Mouse (Mus musculus): Measurements from ENCODE around the gene Gm13287. TPM values are rescaled to one million over a fixed set of nuclear protein-coding genes. Genes with fewer than 3 reads are reported as not detected.
"Not testable (repeated sequence)": the region's sequence is repeated elsewhere in the genome, so short reads cannot be mapped to it uniquely, and the experiment has no call there.

The Gm13287 gene
- total and polyA plus RNA-seq, 2 experiments from 2014 or later, result not detected

DNA sequence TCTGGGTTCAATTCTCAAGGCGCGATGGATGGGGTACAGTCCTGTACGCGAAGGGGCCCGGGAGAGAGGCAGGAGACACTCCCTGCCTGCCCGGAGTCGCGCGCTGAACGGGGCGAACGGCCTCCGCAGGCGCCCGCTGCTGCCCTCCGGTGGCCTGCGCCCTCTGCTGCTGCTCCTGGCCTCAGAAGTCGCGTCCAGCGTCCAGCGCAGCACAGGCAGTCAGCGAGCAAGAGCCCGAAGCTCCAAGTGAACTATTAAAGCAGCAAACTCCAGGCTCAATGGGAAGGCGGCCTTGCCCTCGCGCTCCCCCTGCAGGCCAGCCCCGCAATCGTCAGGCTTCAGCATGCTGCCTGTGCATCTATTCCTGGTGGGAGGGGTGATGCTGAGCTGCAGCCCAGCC lies 42.6 kb upstream of the Gm13287 start:
- not testable (repeated sequence) for H3K27ac ChIP-seq (ENCODE audit: low read depth, low read length); H3K27me3 ChIP-seq (ENCODE audit: insufficient read depth, low read length); H3K9ac ChIP-seq; ATAC-seq; H3K36me3 ChIP-seq (ENCODE audit: insufficient read depth); H3K9me3 ChIP-seq (ENCODE audit: low read length); H3K4me1 ChIP-seq (ENCODE audit: insufficient read depth)
- WGBS, result 0% methylated on average over 17 of the region's 28 CpGs
- Histone ChIP-seq H3K4me3 (ENCODE audit: low read depth, low read length) (peak overlapping the region; percentile 27), H3K4me2 (ENCODE audit: low read depth) (peak overlapping the region; percentile 62)
- peak; percentile 51 for DNase-seq
- peak; percentile 62 for TF ChIP-seq CTCF (IDR thresholded peaks at IDR 0.05; ENCODE audit: low read depth)

DNA sequence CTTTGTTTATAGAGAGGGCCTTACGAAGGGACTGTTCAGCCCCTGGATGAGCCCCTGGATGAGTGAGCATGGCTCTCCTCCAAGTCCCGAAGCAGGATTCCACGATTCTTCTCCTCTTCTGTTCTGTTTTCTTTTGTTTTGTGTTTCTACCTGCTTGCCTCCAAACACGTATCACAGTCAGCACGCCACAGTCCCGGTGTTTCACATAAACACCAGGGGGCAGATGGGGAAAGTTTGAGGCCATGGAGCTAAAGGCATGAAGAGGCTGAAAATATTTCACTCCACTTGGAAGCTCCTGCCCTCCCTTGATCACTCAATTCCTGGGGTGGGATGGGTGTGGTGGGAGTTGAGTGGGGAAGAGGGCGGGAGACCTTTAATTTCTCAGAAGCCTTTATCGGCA lies 41.3 kb upstream of the Gm13287 start:
- not testable (repeated sequence) for H3K4me1 ChIP-seq (ENCODE audit: insufficient read depth); H3K4me2 ChIP-seq (ENCODE audit: low read depth); H3K27me3 ChIP-seq (ENCODE audit: insufficient read depth, low read length); H3K9ac ChIP-seq; H3K4me3 ChIP-seq (ENCODE audit: low read depth, low read length); H3K9me3 ChIP-seq (ENCODE audit: low read length); H3K36me3 ChIP-seq (ENCODE audit: insufficient read depth); ATAC-seq; DNase-seq; H3K27ac ChIP-seq (ENCODE audit: low read depth, low read length)
- 59% methylated on average over 6 of the region's 8 CpGs for WGBS

DNA sequence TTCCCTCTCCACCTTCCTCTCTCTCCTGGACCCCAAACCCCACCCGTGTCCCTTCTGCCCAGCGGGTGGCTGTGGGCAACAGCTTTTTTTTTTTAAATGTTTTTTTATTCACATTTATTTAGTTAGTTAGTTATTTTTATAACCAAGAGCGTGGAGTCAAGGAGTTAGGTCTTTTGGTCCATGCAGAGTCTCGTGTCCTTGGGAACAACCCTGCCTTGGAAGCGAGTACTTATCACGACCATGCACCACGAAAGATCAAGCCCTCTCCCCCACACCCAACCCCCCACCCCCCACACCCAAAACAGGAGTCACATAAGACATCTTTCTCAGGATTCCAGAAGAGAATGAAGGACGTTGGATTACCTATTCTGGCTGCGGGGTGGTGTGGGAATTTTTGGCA lies 40.7 kb upstream of the Gm13287 start:
- H3K9me3 ChIP-seq (ENCODE audit: low read length); H3K4me1 ChIP-seq (ENCODE audit: insufficient read depth); H3K9ac ChIP-seq; DNase-seq; ATAC-seq; H3K36me3 ChIP-seq (ENCODE audit: insufficient read depth); H3K27ac ChIP-seq (ENCODE audit: low read depth, low read length); H3K4me2 ChIP-seq (ENCODE audit: low read depth); H3K4me3 ChIP-seq (ENCODE audit: low read depth, low read length); H3K27me3 ChIP-seq (ENCODE audit: insufficient read depth, low read length): not testable (repeated sequence)
- 60% methylated on average over 8 of the region's 9 CpGs for WGBS

DNA sequence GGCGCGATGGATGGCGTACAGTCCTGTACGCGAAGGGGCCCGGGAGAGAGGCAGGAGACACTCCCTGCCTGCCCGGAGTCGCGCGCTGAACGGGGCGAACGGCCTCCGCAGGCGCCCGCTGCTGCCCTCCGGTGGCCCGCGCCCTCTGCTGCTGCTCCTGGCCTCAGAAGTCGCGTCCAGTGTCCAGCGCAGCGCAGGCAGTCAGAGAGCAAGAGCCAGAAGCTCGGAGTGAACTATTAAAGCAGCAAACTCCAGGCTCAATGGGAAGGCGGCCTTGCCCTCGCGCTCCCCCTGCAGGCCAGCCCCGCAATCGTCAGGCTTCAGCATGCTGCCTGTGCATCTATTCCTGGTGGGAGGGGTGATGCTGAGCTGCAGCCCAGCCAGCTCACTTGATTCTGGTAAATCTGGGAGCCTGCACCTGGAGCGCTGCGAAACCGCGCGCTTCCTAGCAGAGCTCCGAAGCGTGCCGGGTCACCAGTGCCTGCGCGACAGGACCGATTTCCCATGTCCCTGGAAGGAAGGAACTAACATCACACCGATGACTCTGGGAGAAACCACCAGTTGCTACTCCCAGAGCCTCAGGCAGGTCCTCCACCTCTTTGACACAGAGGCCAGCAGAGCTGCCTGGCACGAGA lies 39.6 kb upstream of the Gm13287 start:
- H3K36me3 ChIP-seq (ENCODE audit: insufficient read depth); H3K9ac ChIP-seq; H3K9me3 ChIP-seq (ENCODE audit: low read length); H3K27me3 ChIP-seq (ENCODE audit: insufficient read depth, low read length); H3K4me1 ChIP-seq (ENCODE audit: insufficient read depth); H3K27ac ChIP-seq (ENCODE audit: low read depth, low read length); ATAC-seq: not testable (repeated sequence)
- peak overlapping the region; percentile 23 for H3K4me3 ChIP-seq (ENCODE audit: low read depth, low read length)
- TF ChIP-seq CTCF (IDR thresholded peaks at IDR 0.05; ENCODE audit: low read depth), result peak; percentile 64
- peak overlapping the region; percentile 56 for H3K4me2 ChIP-seq (ENCODE audit: low read depth)
- DNase-seq, result peak; percentile 32
- WGBS, result 3% methylated on average over 26 of the region's 42 CpGs

DNA sequence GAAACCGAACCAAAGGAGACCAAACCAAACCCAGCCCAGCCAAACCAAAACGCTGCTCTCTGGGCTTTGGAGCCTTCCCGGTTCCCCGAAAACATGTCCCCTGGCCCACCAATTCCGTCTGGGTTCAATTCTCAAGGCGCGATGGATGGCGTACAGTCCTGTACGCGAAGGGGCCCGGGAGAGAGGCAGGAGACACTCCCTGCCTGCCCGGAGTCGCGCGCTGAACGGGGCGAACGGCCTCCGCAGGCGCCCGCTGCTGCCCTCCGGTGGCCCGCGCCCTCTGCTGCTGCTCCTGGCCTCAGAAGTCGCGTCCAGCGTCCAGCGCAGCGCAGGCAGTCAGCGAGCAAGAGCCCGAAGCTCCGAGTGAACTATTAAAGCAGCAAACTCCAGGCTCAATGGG lies 29.5 kb upstream of the Gm13287 start, which contains the start of gene Gm13290:
Gene Gm13290, plus strand, starts transcription at position 301 of the 400 bp plus-strand sequence.
- not testable (repeated sequence) for H3K36me3 ChIP-seq (ENCODE audit: insufficient read depth); DNase-seq; H3K4me3 ChIP-seq (ENCODE audit: low read depth, low read length); ATAC-seq; H3K4me1 ChIP-seq (ENCODE audit: insufficient read depth); H3K27me3 ChIP-seq (ENCODE audit: insufficient read depth, low read length); H3K4me2 ChIP-seq (ENCODE audit: low read depth); H3K27ac ChIP-seq (ENCODE audit: low read depth, low read length); H3K9ac ChIP-seq; H3K9me3 ChIP-seq (ENCODE audit: low read length)
- no CpG with 5 or more reads among the region's 32 CpGs for WGBS

DNA sequence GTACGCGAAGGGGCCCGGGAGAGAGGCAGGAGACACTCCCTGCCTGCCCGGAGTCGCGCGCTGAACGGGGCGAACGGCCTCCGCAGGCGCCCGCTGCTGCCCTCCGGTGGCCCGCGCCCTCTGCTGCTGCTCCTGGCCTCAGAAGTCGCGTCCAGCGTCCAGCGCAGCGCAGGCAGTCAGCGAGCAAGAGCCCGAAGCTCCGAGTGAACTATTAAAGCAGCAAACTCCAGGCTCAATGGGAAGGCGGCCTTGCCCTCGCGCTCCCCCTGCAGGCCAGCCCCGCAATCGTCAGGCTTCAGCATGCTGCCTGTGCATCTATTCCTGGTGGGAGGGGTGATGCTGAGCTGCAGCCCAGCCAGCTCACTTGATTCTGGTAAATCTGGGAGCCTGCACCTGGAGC lies 26.4 kb upstream of the Gm13287 start, which contains the start of gene Gm13289:
Gene Gm13289, plus strand, starts transcription at position 301 of the 400 bp plus-strand sequence.
- not testable (repeated sequence) for ATAC-seq

DNA sequence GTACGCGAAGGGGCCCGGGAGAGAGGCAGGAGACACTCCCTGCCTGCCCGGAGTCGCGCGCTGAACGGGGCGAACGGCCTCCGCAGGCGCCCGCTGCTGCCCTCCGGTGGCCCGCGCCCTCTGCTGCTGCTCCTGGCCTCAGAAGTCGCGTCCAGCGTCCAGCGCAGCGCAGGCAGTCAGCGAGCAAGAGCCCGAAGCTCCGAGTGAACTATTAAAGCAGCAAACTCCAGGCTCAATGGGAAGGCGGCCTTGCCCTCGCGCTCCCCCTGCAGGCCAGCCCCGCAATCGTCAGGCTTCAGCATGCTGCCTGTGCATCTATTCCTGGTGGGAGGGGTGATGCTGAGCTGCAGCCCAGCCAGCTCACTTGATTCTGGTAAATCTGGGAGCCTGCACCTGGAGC lies 23.5 kb upstream of the Gm13287 start, which contains the start of gene Gm13272:
Gene Gm13272, plus strand, starts transcription at position 301 of the 400 bp plus-strand sequence.
- DNase-seq; H3K4me1 ChIP-seq (ENCODE audit: insufficient read depth); H3K36me3 ChIP-seq (ENCODE audit: insufficient read depth); ATAC-seq; H3K27ac ChIP-seq (ENCODE audit: low read depth, low read length); H3K9me3 ChIP-seq (ENCODE audit: low read length); H3K4me2 ChIP-seq (ENCODE audit: low read depth); H3K9ac ChIP-seq; H3K27me3 ChIP-seq (ENCODE audit: insufficient read depth, low read length); H3K4me3 ChIP-seq (ENCODE audit: low read depth, low read length): not testable (repeated sequence)
- no CpG with 5 or more reads among the region's 29 CpGs for WGBS

More for the DNA sequence above, 26.4 kb upstream of the Gm13287 start, which contains the start of gene Gm13289:
- H3K4me2 ChIP-seq (ENCODE audit: low read depth); H3K27me3 ChIP-seq (ENCODE audit: insufficient read depth, low read length); H3K9ac ChIP-seq; H3K27ac ChIP-seq (ENCODE audit: low read depth, low read length); DNase-seq; H3K4me1 ChIP-seq (ENCODE audit: insufficient read depth); H3K9me3 ChIP-seq (ENCODE audit: low read length); H3K4me3 ChIP-seq (ENCODE audit: low read depth, low read length); H3K36me3 ChIP-seq (ENCODE audit: insufficient read depth): not testable (repeated sequence)
- no CpG with 5 or more reads among the region's 29 CpGs for WGBS

DNA sequence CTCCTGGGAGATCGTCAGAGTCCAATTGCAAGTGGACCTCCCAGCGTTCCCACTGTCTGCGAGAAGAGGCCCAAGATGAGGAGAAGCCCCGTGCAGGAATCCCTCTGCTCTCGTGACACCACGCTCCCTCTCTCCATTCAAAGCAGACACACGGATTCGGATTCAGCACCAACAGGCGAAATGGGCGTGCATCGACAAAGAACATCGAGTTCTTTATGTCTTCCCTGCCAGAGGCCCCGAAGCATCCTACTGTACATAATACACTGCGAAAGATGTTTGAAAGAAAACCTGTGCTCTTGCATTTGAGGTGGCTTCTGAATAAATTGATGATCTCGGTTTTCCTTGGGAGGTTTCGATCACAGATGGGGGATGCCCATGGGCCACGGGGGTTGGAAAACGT lies 22.7 kb upstream of the Gm13287 start:
- not testable (repeated sequence) for H3K9ac ChIP-seq; H3K36me3 ChIP-seq (ENCODE audit: insufficient read depth); H3K4me2 ChIP-seq (ENCODE audit: low read depth); H3K4me3 ChIP-seq (ENCODE audit: low read depth, low read length); H3K27ac ChIP-seq (ENCODE audit: low read depth, low read length); DNase-seq; H3K27me3 ChIP-seq (ENCODE audit: insufficient read depth, low read length); H3K4me1 ChIP-seq (ENCODE audit: insufficient read depth); H3K9me3 ChIP-seq (ENCODE audit: low read length); ATAC-seq
- WGBS, result 59% methylated on average over 14 of the region's 18 CpGs

DNA sequence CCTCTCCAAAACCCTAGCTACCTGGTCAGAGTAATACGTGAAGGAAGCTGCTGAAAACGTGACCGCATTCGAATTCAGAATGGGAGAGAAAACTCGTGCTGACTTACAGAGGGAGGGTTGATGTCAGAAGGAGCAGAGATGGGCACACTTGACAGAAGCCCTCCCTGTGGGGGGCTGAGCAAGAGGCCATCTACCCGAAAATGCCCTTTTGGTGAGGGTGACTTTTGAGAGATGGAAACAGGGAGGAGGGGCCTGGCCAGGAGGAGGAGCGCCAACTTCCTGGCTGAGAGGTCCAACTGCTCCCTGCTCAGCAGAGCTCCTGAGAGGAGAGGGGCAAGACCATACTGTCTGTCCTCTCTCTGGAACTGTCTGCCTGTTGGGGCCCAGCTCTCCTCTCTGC lies 21.2 kb upstream of the Gm13287 start, which contains the start of gene Ifnz:
Gene Ifnz, plus strand, starts transcription at position 301 of the 400 bp plus-strand sequence.
- H3K4me1 ChIP-seq (ENCODE audit: insufficient read depth); H3K36me3 ChIP-seq (ENCODE audit: insufficient read depth); H3K9ac ChIP-seq; H3K9me3 ChIP-seq (ENCODE audit: low read length); H3K27ac ChIP-seq (ENCODE audit: low read depth, low read length); H3K4me3 ChIP-seq (ENCODE audit: low read depth, low read length); H3K27me3 ChIP-seq (ENCODE audit: insufficient read depth, low read length); ATAC-seq; DNase-seq: not testable (repeated sequence)
- H3K4me2 ChIP-seq (ENCODE audit: low read depth), result peak within 1 kb of the TSS; percentile 34; the same call in 1 of the 2 replicates
- WGBS, result 18% methylated on average over 2 of the region's 7 CpGs

DNA sequence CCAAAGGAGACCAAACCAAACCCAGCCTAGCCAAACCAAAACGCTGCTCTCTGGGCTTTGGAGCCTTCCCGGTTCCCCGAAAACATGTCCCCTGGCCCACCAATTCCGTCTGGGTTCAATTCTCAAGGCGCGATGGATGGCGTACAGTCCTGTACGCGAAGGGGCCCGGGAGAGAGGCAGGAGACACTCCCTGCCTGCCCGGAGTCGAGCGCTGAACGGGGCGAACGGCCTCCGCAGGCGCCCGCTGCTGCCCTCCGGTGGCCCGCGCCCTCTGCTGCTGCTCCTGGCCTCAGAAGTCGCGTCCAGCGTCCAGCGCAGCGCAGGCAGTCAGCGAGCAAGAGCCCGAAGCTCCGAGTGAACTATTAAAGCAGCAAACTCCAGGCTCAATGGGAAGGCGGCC lies 20.7 kb upstream of the Gm13287 start:
- not testable (repeated sequence) for H3K36me3 ChIP-seq (ENCODE audit: insufficient read depth)

More for the DNA sequence above, 20.7 kb upstream of the Gm13287 start:
- H3K9ac ChIP-seq; H3K27me3 ChIP-seq (ENCODE audit: insufficient read depth, low read length); ATAC-seq; DNase-seq; H3K4me1 ChIP-seq (ENCODE audit: insufficient read depth); H3K27ac ChIP-seq (ENCODE audit: low read depth, low read length); H3K9me3 ChIP-seq (ENCODE audit: low read length); H3K4me3 ChIP-seq (ENCODE audit: low read depth, low read length): not testable (repeated sequence)
- peak overlapping the region; percentile 34; the same call in 1 of the 2 replicates for H3K4me2 ChIP-seq (ENCODE audit: low read depth)
- 0% methylated on average over 3 of the region's 31 CpGs for WGBS

Data from forebrain, postnatal 0 days (tissue).